Mouse (Mus musculus) stomach, postnatal 0 days (tissue): ENCODE measurements at regions not wholly inside any gene's neighbourhood (a gene's known extent, or its start where the extent isn't known, plus 50 kb on each side); places are given as distances from the start of the nearest gene placed in this dataset.

ENCODE experiments used
- CTCF ChIP-seq: IDR thresholded peaks from 2 replicates; pipeline ENCODE4 v1.5.1; 2016; ENCODE audit warnings: antibody characterized with exemption, low read depth, mild to moderate bottlenecking, moderate library complexity
- EP300 ChIP-seq: optimal IDR thresholded peaks from 2 replicates; pipeline ENCODE3; 2016; ENCODE audit warnings: antibody characterized with exemption

- no peak for TF ChIP-seq CTCF
- no peak for TF ChIP-seq EP300
These were observed 180.3 kb upstream of the Robo2 start for GRCm38 (mm10) chr16:74591896-74592295.
